Mouse (Mus musculus): ENCODE measurements around the gene Cacna1c.

The Cacna1c gene

DNA sequence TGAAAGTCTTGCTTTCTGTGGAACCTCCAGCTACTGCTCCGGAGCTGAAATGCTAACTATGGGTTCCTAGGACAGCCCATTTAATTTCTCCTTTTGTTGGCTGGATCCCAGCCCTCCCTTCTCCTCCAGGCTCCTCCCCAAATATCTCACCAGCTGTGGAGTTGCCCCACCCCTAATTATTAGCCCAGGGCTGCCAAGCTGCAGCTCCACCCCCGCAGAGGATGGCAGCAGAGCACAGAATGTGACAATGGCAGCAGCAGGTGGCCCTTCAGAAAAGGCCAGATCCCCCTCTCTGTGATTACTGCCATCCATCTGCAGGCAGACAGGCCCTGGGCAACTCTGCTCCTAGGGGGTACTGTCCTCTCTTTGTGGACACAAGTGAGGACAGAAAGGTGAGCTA is 350.4 kb downstream of the Cacna1c start:
- DNase-seq (ENCODE audit: low spot score): peak; percentile 59

DNA sequence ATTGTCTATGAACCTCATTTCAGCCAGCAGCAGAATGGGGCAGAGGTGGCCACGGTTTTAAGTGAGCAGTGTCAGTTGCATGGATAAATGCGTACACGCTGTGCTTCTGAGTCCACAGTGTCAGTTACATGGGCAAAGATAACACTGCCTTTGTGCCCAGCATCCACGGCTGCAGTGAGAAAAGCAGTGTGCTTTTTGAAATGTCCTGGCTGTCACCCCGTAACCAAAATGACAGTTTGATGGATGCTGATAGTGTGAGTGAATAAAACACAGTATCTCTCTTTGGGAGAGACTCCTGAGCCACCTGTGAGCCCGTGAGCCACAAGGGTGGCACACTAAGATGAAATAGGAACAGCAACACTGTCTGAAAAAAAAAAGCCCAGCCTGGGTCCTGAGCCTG is 351.0 kb downstream of the Cacna1c start:
- DNase-seq (ENCODE audit: low spot score): no peak

DNA sequence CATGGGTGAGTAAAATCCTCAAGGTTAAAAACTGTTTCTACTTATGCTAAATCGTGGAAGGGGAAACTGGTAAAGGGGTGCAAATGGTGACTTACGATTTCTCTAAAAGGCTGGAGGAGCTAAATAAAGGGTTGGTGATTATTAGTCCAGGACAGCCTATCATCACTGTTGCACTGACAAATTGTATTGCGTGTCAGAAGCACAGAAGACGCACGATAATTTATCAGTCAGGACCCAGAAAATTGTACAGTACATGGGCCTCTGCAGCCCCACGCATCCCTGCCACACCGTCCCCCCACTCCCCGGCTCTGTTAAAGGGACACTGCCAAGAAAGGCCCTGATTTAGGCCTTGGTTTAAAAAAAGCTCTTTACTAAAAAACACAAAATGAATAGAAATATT is 352.7 kb downstream of the Cacna1c start:
- no peak for DNase-seq (ENCODE audit: low spot score)

DNA sequence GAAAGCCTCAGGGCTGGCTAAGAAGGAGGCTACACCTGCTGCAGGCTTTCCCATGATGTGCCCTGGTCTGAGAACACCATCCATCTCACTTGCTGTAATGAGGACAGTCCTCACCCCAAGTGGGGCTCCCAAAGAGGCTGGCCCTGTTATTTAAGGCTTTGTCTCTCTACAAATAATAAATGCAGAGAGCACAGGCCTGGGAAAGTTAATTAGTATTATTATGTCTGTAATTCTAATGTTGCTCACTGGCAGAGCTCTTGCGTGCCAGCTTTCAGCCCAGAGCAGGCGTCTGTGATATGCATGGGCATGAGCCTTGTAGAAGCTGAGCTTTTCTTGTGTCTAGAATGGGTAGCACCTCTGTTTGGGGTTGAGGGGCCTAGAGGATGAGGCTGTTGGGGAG is 354.3 kb downstream of the Cacna1c start:
- no peak for DNase-seq (ENCODE audit: low spot score)

DNA sequence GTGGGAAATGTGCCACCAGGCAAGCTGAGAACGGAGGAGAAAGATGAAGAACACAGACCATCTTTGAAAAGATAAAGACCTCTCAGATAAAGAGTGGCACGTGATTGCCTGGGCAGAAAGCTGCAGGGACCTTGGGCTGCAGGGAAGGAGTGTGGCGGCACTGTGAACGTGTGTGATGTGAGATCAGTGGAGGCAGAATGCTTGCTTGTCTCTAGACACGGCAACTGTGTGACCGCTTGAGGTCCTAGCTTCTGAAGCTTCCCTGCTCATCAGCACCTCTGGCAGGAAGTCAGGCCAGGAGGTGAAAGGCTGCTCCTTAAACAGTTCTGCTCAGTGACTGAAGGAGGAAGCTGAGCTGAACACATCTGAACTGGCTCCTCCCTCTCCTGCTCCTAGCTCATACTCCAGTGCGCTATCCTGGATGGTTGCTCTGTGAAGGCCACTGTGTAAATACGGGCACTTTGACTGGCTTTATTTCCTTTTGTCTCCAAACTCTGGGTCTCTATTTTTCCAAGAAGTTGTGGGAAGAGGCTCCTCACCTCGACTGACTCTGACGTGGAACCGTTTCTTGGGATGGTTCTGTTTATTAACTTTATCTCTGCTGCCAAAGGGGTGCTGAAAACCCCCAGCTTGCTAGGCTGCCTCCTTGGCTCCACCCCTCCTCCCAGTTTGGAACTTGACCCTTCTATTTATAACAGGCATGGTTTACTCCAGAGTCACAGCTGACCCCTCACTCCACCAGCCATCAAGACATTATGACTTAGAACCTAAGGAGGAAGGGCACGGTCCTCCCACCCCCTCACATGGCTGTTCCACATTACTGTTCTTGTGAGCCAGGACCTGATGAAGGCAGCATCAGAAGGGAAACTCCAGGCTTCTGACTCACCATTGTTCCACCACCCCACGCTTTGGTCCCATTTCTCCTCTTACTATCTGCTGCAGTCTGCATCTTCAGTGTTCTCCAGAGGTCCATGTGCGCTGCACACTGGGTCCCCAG is 357.0 kb downstream of the Cacna1c start:
- DNase-seq (ENCODE audit: low spot score): no peak

DNA sequence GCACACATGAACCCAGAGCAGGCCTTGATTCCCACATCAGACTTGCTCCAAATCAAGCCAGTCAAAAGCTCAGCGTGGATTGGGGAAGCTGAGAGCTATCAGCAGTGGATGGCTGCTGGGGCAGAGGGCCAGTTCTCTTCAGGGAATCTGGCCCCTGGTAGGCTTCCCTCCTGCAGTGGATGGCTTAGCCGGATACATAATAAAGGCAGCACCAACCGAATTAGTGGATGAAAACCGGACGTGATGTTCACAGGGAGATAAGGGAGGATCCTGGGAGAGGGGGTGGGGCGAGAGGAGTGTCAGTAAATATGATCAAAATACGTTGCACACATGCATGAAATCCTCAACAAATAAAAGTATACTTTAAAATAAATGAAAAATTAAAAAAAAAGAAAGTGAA is 359.5 kb downstream of the Cacna1c start:
- DNase-seq (ENCODE audit: low spot score): no peak

DNA sequence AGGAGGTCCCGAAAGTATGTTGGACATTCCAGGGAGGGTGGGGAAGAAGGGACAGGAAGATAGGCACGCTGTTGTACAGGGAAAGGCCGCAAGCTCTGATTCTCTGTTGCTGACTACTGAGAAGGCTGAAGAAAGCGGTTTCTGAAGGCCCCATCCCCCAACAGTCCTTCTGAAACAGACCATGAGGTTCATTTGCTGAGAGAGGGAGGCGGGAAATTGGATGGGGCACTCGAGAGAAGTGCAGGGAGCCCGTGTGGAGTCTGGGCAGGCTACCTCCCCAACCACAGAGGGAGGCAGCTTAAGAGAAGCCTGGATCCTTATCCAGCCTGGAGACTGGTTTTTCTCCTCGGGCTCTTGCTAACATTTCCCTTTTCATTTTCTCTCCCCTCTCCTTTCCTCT is 362.2 kb downstream of the Cacna1c start:
- DNase-seq (ENCODE audit: low spot score): no peak

DNA sequence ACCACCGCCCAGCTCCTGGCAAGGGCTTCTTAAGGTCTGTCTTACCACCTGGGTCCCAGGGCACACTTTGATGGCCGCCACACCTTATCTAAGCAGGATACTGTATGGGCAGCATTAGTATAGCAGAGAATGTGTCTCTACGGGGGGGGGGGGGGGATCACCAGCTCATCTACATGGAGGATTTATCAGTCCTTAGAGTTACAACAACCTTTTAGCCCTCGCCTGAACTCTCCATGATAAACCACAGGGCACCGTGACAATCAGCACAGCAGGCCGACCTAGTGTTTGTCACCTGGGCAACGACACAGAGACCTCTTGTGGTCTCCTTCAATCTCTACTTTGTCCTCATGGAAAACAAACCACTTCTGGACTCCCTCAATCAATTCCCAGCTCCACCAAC is 363.2 kb downstream of the Cacna1c start:
- no peak for DNase-seq (ENCODE audit: low spot score)

DNA sequence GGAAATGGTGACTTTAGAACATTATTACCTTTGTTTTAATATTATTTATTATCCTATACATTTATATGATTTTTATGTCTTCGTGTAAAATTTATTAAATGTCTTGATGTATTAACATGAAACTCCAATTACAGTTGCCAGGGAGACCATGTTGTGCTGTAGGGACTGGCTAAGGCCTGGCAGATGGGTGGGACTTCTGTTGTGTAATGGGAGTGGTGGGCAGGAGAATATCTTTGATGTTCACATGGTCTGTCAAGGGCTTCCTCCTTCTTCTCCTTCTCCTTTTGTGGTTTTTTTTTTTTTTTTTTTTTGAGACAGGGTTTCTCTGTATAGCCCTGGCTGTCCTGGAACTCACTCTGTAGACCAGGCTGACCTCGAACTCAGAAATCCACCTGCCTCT is 363.6 kb downstream of the Cacna1c start:
- no peak for DNase-seq (ENCODE audit: low spot score)

DNA sequence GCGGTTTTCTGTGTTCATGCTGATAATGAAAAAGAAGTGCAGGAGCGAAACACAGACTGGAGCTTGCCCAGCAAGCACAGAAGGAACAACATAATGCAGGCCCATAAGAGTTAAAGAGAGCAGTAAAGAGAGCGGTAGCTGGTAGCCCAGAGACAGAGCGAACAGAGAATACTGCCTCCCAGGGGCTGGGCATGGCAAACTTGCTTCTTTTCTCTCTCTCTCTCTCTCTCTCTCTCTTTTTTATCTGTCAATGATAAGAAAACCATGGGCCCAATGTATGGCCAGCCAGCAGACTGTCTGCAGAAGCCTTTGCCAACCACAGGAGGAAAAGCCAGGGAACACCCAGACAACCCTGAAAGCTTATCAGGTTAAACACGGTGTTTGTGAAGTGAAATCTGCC is 365.4 kb downstream of the Cacna1c start:
- no peak for DNase-seq (ENCODE audit: low spot score)

DNA sequence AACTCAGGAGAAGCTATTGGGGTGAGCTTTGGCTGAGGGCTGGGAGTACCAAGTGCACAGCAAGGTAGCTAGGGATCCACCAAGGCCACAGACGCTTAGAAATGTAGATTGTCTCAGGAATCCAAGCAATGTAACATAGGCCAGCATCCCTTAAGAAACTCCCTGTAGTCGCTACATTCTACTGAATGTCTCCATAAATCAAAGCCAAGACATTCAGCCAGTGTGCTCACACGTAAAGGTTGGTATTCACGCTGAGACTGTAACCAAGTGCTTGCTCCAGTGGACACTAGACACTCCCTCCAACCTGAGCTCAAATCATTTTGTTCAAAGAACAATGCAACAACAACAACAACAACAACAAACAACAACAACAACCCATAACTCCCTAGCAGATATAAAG is 368.0 kb downstream of the Cacna1c start:
- DNase-seq (ENCODE audit: low spot score): no peak

DNA sequence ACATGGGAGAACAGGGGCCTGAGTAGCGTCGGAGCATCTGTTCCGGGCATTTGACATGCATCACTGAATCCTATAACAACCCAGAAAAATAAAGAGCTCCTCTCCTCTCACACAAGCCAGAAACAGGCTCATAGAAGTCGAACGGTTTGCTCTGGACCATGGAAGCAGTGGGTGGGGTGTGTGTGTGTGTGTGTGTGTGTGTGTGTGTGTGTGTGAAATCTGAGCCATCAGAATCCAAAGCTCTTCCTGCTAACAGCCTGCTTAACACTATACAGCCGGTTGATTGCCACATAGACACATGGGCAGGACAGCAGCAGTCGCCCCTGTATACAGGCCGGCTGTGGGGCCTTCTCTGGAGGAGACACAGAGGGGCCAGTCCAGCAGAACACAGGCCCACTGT is 368.7 kb downstream of the Cacna1c start:
- DNase-seq (ENCODE audit: low spot score): no peak

DNA sequence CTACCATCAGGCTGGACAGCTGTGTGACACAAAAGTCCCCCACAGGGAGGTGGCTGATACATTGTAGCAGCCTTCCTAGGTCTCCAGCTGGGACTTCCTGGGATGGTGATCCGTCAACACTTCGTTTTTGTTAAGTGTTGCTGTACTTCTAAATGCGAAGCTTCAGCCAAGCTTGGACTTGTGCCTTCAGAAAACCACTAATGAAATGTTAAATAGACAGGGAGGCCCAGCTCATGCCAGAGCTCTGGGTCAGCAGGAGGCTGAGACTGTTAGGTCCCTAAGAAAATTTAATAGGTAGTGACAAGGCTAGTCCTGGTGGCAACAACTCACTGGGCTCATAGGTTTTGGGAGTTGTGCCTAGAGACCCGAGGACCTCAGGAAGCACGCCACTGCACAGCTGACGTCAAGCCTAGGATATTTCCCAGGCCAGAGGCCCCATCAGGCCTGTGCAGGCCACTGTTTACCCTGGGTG is 370.8 kb downstream of the Cacna1c start:
- no peak for DNase-seq (ENCODE audit: low spot score)

DNA sequence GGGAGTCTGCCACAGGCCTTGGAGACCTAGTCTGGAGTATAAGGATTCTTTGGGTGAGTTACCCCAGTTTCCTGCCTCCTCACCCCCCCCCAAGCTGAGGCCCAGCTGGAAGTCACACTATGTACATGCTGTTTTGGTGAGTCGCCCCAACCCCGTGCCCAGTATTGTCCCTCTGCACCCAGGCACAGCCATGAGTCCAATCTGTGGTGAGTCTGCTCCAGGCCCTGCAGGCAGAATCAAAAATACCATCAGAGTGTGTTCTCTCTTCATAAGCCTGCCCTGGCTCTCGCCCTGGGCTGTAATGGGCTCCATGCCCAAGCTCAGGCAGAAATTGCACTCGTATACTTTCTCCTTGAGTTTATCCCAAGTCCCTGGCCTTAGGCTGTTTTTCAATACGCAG is 374.7 kb downstream of the Cacna1c start:
- no peak for DNase-seq (ENCODE audit: low spot score)

DNA sequence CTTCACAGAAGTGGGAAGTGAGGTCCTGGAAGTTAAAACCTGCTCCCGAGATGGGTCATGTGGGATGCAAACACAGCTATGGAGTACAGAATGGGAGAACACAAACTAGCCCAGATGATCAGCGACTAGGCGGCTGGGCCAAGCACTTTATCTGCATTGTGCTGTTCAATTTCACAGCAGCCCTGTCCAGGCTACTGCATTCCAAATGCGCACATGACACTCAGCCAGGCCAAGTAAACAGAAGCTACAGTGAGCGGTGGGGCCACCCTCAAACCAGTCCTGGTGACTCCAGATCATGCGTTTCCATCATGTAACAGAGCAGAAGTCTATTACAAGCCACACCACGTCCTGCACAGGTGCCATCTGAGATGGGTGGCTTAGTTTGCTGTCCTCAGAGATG is 376.6 kb downstream of the Cacna1c start:
- no peak for DNase-seq (ENCODE audit: low spot score)

DNA sequence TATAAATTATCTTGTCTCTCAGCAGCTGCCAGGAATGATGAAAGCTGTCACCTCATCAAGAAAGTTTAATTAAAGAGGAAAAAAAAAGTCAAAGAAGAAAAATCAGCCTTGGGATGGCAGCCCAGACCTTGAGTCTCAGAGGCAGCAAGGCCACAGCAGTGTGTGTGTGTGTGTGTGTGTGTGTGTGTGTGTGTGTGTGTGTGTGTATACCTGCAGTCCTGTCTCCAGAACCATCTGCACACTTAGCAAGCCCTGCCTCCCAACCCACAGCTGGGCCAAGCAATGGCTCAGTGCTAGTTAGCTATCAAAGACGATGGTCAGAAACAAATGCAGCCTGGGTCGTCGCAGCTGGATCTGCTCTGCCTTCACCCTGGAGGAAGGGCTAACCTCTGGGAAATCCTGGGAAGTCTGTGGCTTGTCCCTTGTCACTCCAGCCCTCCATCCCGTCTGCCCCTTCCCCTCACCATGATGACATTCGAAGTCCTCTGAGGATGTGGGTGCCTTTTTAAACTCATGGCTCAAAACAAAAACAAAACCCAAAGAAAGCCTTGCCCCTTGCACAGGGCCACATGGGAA is 378.2 kb downstream of the Cacna1c start:
- DNase-seq (ENCODE audit: low spot score): no peak

DNA sequence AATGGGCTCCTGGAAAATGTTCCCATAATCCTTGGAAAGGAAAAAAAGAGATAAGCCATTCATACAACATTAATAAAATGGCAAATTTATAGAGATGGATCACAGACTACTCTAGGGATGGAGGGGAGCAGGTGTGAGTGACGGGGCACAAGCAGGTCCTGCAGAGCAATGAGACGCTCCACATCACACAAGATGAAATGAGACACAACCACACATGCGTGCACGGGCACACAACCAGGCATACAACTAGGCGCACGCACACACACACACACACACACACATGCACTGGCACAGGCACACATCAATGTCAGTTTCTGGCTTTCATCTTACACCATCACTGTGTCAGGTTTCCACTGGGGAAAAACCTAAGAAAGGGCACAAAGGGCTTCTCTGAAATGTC is 380.0 kb downstream of the Cacna1c start:
- DNase-seq (ENCODE audit: low spot score): no peak

DNA sequence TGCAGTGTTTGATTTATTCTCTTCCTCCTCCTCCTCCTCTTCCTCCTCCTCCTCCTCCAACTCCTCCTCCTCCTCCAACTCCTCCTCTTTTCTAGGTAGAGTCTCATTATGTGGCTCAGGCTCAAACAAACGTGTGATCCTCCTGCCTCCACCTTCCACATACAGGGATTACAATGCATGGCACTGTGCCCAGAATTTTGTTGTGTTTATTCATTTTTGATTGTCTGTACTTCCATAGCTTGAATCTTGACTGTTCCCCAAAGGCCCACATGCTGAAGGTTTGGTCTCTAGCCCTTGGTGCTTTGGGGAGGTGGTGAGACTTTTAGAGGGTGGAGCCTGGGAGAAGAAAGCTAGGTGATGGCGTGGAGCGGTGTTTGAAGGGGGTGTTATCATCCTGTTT is 383.7 kb downstream of the Cacna1c start:
- no peak for DNase-seq (ENCODE audit: low spot score)

DNA sequence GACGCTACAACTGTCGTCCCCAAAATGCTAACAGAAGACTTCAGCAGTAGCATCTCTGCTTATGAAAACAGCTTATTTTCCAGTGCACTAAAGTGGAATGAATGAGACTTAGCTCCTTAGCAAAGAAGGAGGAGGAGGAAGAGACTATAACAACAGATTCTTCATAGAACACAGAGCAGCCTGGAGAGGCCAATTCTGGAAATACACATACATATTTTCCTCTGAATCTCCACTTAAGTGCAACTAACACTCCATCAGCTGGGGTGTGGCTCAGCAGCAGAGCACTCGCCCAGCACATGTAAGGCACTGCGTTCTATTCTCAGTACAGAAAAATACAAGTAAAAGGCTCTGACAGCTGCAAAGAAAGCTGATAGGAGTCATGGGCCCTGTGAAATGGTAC is 384.2 kb downstream of the Cacna1c start:
- DNase-seq (ENCODE audit: low spot score): no peak

DNA sequence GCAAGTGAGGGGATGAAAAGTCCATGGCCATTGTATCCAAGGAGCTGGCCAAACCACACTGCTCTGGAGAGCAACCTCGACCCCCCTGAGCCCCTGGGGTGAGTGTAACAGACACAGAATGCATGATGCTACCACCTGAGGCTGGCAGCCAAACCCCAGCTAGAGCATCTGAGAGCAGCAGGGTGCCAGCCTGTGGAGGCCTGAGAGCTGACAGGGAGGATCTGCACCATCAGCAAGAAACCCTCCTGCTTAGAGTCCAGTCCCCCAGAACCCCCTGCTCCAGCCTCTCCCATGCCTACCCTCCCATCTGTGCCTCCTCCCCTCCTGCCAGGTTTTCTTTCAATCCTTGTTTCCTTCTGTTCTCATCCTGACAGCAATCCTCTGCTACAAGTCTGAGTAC is 385.4 kb downstream of the Cacna1c start:
- no peak for DNase-seq (ENCODE audit: low spot score)

DNA sequence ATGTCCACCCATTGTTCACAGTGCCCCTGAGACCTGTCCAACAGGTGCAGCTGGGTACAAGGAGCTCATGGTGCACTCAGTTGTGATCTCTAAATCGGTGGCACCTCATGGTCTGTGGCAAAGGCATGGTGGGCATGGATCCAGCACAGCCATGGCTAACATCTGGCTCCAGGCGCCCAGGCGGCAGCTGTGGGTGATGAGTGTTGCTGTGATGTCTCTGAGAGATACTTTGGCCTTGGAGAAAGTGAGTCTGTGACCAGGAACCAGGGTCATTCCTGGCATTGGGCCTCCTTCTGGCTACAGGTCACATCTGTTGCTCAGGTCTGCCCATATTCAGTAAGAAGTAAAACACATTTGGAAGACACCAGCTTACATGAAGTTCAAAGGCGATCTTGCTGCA is 391.1 kb downstream of the Cacna1c start:
- no peak for DNase-seq (ENCODE audit: low spot score)

DNA sequence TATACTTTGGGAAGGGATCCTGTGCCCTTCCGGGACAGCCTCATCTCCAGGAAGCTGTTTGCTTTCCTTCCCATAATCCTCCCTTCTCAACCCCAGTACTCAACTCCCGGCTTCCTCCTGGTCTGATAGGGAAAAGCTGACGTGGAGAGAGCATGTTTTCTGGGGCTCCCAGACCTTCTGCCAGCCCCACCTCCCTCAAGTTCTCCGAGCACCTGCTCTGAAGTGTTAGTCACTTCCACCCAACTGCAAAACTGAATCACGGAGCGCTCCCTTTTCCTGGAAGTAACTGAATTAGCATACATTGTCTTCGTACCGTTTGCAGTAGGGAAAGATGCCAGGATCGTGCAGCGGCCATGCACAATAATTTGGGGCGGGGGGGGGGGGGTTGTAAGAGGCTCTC is 393.9 kb downstream of the Cacna1c start:
- DNase-seq (ENCODE audit: low spot score): peak; percentile 22

DNA sequence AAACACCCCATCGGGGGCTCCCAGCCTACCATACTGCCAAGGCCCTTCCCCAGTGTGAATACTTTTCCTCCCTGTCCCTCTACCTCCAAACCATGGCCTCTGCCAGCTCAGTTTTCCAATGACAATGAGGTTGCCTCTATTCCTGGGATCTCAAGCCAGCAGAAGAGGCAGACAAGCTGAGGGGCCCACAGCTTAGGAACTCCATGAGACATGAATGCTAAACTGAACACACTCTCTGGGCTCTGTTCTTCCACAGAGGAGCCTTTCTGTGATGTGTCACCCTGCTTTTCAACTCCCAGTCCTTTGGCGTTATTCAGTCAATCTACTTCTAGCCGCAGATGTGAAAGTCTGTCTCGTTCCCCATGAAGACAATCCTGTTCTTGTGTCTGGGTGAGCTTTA is 399.8 kb downstream of the Cacna1c start:
- no peak for DNase-seq (ENCODE audit: low spot score)

DNA sequence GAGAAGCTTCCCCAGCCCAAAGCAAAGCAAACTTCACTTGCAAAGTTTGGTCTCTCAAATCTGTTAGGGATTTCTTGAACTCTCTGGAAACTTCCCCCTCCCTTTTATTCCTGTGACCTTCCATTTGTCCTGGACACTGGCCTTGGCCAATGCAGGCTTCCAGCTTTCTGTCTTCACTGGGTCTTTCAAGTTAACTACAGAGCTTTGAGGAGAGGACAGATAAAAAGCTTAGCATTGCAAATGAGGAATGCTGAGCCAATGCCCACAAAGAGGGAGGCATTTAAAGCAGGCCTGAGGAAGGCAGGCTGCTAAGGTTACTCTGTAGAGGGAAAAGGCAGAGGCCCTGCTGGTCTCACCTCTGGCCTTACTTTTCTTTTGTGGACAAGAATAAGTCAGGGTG is 400.5 kb downstream of the Cacna1c start:
- DNase-seq (ENCODE audit: low spot score): no peak

Data from left cerebral cortex, adult 11 months (tissue).